Mouse (Mus musculus) heart, adult 2 months (tissue): ENCODE data around the gene Rnf157.

Experiments
- CTCF ChIP-seq: fragments of 200-600 bp; IDR thresholded peaks from 2 replicates; pipeline ENCODE4 v1.8.1; 2022; ENCODE audit warnings: antibody characterized with exemption, mild to moderate bottlenecking, moderate library complexity
- EP300 ChIP-seq: fragments of 200-500 bp; IDR thresholded peaks from 2 replicates; pipeline ENCODE4 v1.6.1; 2011; ENCODE audit warnings: low read depth, low read length, control low read depth; ENCODE audit not compliant: insufficient read depth
- POLR2A ChIP-seq: fragments of 200-500 bp; IDR thresholded peaks from 2 replicates; pipeline ENCODE4 v1.6.1; 2011; ENCODE audit warnings: mild to moderate bottlenecking, low read depth, low read length, control low read depth; ENCODE audit not compliant: insufficient read depth

- TF ChIP-seq CTCF (no peak), POLR2A (no peak), EP300 (no peak)
Measured at GRCm38 (mm10) chr11:116456234-116456633, 43.4 kb upstream of the Rnf157 start.
